Mouse (Mus musculus) midbrain, embryonic 14.5 days (tissue): Measurements from ENCODE around the gene Cyfip2. TPM values are rescaled to one million over a fixed set of nuclear protein-coding genes. Genes with fewer than 3 reads are reported as not detected.

Experiments used
- ATAC-seq: fragments of 200-750 bp; cut with Nextera tagmentation; 2 replicates; pipeline ENCODE4 v1.8.0; 2017; ENCODE audit warnings: moderate number of reproducible peaks, moderate library complexity; ENCODE audit not compliant: low FRiP score, low TSS enrichment
- DNase-seq: peaks from one replicate; pipeline ENCODE4 v3.0.0-alpha.2; 2015
- H3K27ac ChIP-seq: fragments of 300-500 bp; sonication (generic); replicated peaks from 2 replicates; pipeline ENCODE4 v1.5.1; 2014; ENCODE audit warnings: mild to moderate bottlenecking, low read depth, low read length, moderate library complexity
- H3K27me3 ChIP-seq: fragments of 300-500 bp; sonication (generic); 2 replicates; pipeline ENCODE4 v1.6.1; 2014; ENCODE audit warnings: low read length, control low read depth, mixed read lengths; ENCODE audit not compliant: control insufficient read depth, insufficient read depth
- H3K36me3 ChIP-seq: fragments of 300-500 bp; sonication (generic); 2 replicates; pipeline ENCODE4 v1.6.1; 2014; ENCODE audit warnings: low read length, control low read depth; ENCODE audit not compliant: control insufficient read depth, insufficient read depth
- H3K4me1 ChIP-seq: fragments of 300-500 bp; sonication (generic); 2 replicates; pipeline ENCODE4 v1.6.1; 2014; ENCODE audit warnings: mild to moderate bottlenecking, antibody characterized with exemption, low read length, control low read depth; ENCODE audit not compliant: control insufficient read depth, insufficient read depth
- H3K4me2 ChIP-seq: fragments of 300-500 bp; sonication (generic); 2 replicates; pipeline ENCODE4 v1.6.1; 2014; ENCODE audit warnings: mild to moderate bottlenecking, low read length, moderate library complexity
- H3K4me3 ChIP-seq: fragments of 300-500 bp; sonication (generic); replicated peaks from 2 replicates; pipeline ENCODE4 v1.5.1; 2014; ENCODE audit warnings: low read depth, low read length
- H3K9ac ChIP-seq: fragments of 300-500 bp; sonication (generic); replicated peaks from 2 replicates; pipeline ENCODE4 v1.6.1; 2014; ENCODE audit warnings: mild to moderate bottlenecking, low read length, moderate library complexity
- H3K9me3 ChIP-seq: fragments of 300-500 bp; sonication (generic); 2 replicates; pipeline ENCODE4 v1.6.1; 2016; ENCODE audit warnings: low read length, control low read depth, mixed read lengths; ENCODE audit not compliant: control insufficient read depth
- WGBS: fragments of 180-500 bp; shearing (Covaris S2); extraction: QIAGEN DNeasy Blood & Tissue Kit; methylation state at CpG from one replicate; pipeline ENCODE4 v1.1.7; 2014; 5-methylcytosine and 5-hydroxymethylcytosine counted together
- polyA plus RNA-seq: library from polyadenylated mRNA; unstranded; fragments of >200 nt; fragmentation: Nextera tagmentation; extraction: Ambion mirVana; gene quantifications from 2 replicates; pipeline ENCODE4 v1.2.1, GENCODE M21; 2014

Cyfip2 gene
- polyA plus RNA-seq, 1 experiment from 2014 or later = 112 TPM

DNA sequence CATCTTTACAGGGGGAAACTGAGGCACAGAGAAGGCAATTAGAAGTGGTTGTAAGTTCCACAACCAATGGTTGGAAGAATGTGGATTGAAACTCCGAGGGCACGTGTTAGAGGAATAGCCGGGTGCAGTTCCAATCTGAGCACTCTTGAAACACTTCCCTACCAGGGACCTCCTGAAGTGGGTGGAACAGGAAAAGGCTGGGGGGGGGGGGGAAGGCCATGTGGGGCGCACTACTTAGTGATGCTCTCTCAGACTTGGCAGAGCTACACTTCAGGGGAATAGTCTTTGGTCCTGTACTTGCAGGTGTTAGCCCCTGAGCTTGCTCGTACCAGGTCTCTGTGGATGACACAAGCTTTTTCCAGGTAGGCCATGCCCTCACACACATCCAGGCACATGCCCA is 23.4 kb upstream of the Cyfip2 start:
- ATAC-seq (no peak), DNase-seq (no peak)
- no peaks in the 10 kb centered on the region for H3K4me1 ChIP-seq
- H3K27me3 ChIP-seq = no peaks in the 10 kb centered on the region
- no peak overlapping the region for H3K4me3 ChIP-seq
- H3K27ac ChIP-seq = no peak overlapping the region
- no peaks in the 10 kb centered on the region for H3K36me3 ChIP-seq
- WGBS = 96% methylated on average over 5 of the region's 5 CpGs
- no peak overlapping the region for H3K9ac ChIP-seq
- H3K9me3 ChIP-seq = no peaks in the 10 kb centered on the region
- H3K4me2 ChIP-seq = no peak overlapping the region

DNA sequence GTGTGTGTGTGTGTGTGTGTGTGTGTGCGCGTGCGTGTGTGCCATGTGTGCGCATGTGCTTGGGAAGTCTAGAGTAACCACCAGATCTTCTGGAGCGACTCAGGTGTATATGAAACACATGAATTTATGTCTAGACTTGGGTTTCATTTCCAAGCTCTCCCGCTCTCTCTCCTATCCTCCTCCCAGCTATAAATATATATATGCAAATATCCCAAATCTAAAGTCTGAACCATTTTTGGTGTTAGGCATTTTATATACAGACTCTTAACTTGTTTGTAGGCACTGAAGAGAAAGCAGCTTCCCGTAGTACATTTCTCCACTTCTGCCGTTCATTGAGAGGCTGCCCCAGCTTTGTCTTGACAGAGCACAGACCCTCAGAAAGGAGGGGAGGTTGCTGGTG is 19.6 kb upstream of the Cyfip2 start:
- 92% methylated on average over 8 of the region's 8 CpGs for WGBS
- H3K9ac ChIP-seq = no peak overlapping the region
- no peaks in the 10 kb centered on the region for H3K36me3 ChIP-seq
- no peaks in the 10 kb centered on the region for H3K4me1 ChIP-seq
- no peaks in the 10 kb centered on the region for H3K9me3 ChIP-seq
- H3K4me3 ChIP-seq = no peak overlapping the region
- no peak overlapping the region for H3K27ac ChIP-seq
- ATAC-seq = no peak
- no peak overlapping the region for H3K4me2 ChIP-seq
- H3K27me3 ChIP-seq = no peaks in the 10 kb centered on the region
- no peak for DNase-seq

DNA sequence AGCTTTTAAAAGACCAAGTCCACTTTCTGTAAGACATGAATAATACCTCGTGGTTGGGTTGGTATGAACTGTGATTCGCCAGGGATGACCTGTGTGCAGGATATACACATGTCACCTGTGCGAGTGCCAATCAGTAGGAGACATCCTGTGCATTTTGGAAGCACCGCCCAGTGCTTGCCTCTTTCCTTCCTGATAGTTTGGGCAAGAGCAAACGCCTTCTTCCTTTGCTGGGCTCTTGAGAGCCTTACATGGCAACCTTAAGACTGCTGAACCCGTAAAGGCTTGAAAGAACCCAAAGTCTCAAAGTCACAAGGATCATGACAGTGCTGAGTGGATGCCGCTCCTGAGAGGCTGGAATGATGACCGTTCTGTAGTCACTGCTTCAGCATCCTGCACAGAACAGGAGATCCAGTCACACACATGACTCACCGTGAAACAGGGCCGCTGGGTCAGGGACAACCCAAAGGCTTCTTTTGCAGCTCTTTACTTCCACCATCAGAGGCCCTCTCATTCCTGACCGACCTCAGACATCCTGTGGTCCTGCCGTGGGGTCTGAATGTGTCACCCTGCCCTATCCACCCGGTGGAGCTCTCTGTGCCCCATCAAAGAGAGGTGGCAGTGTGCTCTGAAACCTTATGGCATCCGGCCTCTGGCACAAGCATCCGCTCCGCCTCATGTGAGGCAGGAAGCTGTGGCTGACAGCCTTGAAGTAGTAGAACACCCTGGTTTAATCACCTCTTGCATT is 13.8 kb upstream of the Cyfip2 start:
- 91% methylated on average over 16 of the region's 16 CpGs for WGBS
- no peaks in the 10 kb centered on the region for H3K4me1 ChIP-seq
- no peak for DNase-seq
- no peaks in the 10 kb centered on the region for H3K9me3 ChIP-seq
- H3K27ac ChIP-seq = no peak overlapping the region
- H3K4me2 ChIP-seq = no peak overlapping the region
- no peak overlapping the region for H3K9ac ChIP-seq
- no peaks in the 10 kb centered on the region for H3K36me3 ChIP-seq
- ATAC-seq = no peak
- H3K27me3 ChIP-seq = no peaks in the 10 kb centered on the region
- H3K4me3 ChIP-seq = no peak overlapping the region

DNA sequence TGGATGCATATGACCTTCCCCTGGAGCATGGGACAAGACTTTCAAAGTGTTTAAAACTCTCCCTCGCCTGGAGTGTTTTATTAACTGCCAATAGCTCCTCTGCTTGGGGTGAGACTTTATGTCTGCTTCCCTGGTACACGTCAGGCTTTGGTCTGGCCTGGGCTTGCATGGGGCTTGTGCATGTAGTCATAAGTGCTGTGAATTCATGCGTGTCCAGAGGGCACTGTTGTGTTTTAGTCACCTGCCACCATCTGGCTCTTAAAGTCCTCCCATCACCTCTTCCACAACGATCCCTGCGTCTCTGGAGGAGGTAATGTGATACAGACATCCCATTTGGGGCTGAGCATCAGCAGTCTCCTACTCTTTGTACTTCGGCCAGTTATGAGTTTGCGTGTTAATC is 8.9 kb upstream of the Cyfip2 start:
- no peak for ATAC-seq
- Histone ChIP-seq H3K36me3 (no peaks in the 10 kb centered on the region), H3K4me3 (no peak overlapping the region), H3K9ac (no peak overlapping the region), H3K4me1 (no peaks in the 10 kb centered on the region), H3K27me3 (no peaks in the 10 kb centered on the region), H3K27ac (no peak overlapping the region), H3K4me2 (no peak overlapping the region), H3K9me3 (no peaks in the 10 kb centered on the region)
- no peak for DNase-seq
- 85% methylated on average over 7 of the region's 7 CpGs for WGBS

DNA sequence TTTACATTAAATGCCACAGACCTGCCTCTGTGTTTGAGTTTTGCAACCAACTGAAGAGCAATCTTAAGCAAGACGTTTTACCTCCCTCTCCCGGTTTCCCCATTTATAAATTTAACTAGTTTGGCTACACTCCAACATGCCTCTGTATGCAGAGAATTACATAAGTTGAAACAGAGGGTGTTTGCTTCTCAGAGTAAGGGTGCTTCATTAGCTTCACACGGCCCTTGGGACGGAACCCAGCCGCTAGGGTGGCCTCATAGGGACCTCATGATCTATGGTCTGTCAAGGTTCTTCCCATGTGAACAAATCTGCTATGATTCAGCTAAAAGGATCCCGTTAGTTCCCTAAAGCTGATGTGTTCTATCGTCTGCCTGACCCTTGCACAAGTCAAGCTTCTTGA is 1.9 kb upstream of the Cyfip2 start:
- Histone ChIP-seq H3K9me3 (no peaks in the 10 kb centered on the region), H3K4me1 (peaks cover 11% of the 10 kb centered on the region), H3K4me2 (no peak overlapping the region), H3K27ac (no peak overlapping the region), H3K4me3 (no peak overlapping the region), H3K9ac (no peak overlapping the region), H3K27me3 (no peaks in the 10 kb centered on the region), H3K36me3 (no peaks in the 10 kb centered on the region)
- no peak for DNase-seq
- ATAC-seq = no peak
- WGBS = 81% methylated on average over 7 of the region's 7 CpGs

- no peaks in the 10 kb centered on the region for H3K9me3 ChIP-seq
- no peak for DNase-seq
- no peak overlapping the region for H3K27ac ChIP-seq
- no peak overlapping the region for H3K9ac ChIP-seq
- no peak for ATAC-seq
- no peak overlapping the region for H3K4me3 ChIP-seq
- peaks cover 18% of the 10 kb centered on the region for H3K4me1 ChIP-seq
- WGBS = 82% methylated on average over 6 of the region's 6 CpGs
- no peaks in the 10 kb centered on the region for H3K27me3 ChIP-seq
- H3K4me2 ChIP-seq = no peak overlapping the region
- no peaks in the 10 kb centered on the region for H3K36me3 ChIP-seq
These were observed 1.2 kb upstream of the Cyfip2 start for GRCm38 (mm10) chr11:46313851-46314250.

- Histone ChIP-seq H3K4me1 (peaks cover 18% of the 10 kb centered on the region), H3K4me2 (peak overlapping the region; percentile 78), H3K9me3 (no peaks in the 10 kb centered on the region), H3K4me3 (peak overlapping the region; percentile 93), H3K27me3 (no peaks in the 10 kb centered on the region), H3K36me3 (no peaks in the 10 kb centered on the region), H3K27ac (peak overlapping the region; percentile 94), H3K9ac (peak overlapping the region; percentile 99)
- WGBS = under 1% methylated on average over 71 of the region's 71 CpGs
- peak; percentile 86 for ATAC-seq
- peak; percentile 91 for DNase-seq
These were observed 746 bp downstream of the Cyfip2 start for GRCm38 (mm10) chr11:46311703-46312522.

GRCm38 (mm10) chr11:46311181-46311702 is 1.4 kb downstream of the Cyfip2 start:
- DNase-seq (peak; percentile 54), ATAC-seq (peak; percentile 16; the same call in 1 of the 2 replicates)

More at GRCm38 (mm10) chr11:46311181-46311702, 1.4 kb downstream of the Cyfip2 start:
- WGBS = 5% methylated on average over 14 of the region's 14 CpGs
- Histone ChIP-seq H3K4me2 (peak overlapping the region; percentile 78), H3K9ac (peak overlapping the region; percentile 99), H3K9me3 (no peaks in the 10 kb centered on the region), H3K4me3 (peak overlapping the region; percentile 93), H3K27me3 (no peaks in the 10 kb centered on the region), H3K27ac (peak overlapping the region; percentile 94), H3K4me1 (peaks cover 18% of the 10 kb centered on the region), H3K36me3 (no peaks in the 10 kb centered on the region)
